Mouse (Mus musculus) C2C12 (cell line): ENCODE results near the gene Oxnad1. TPM values are rescaled to one million over a fixed set of nuclear protein-coding genes. Genes with fewer than 3 reads are reported as not detected.

Source experiments
- H3K27me3 ChIP-seq: one replicate; pipeline ENCODE4 v1.6.1; 2011; ENCODE audit not compliant: control insufficient read depth, insufficient read depth, insufficient read length
- H3K36me3 ChIP-seq: one replicate; pipeline ENCODE4 v1.6.1; 2011; ENCODE audit not compliant: control insufficient read depth, insufficient read depth
- H3K4me3 ChIP-seq: one replicate; pipeline ENCODE4 v1.5.1; 2011; ENCODE audit warnings: mild to moderate bottlenecking, control low read depth; ENCODE audit not compliant: poor library complexity, insufficient read depth, severe bottlenecking
- H3K79me2 ChIP-seq: one replicate; pipeline ENCODE4 v1.6.1; 2011; ENCODE audit not compliant: control insufficient read depth, insufficient read depth
- H3K79me3 ChIP-seq: one replicate; pipeline ENCODE4 v1.6.1; 2011; ENCODE audit warnings: low read depth, control low read depth
- H3ac ChIP-seq: one replicate; pipeline ENCODE3; 2011; ENCODE audit warnings: low read depth; ENCODE audit not compliant: control insufficient read depth, insufficient read length
- CEBPB ChIP-seq: IDR thresholded peaks from one replicate; pipeline ENCODE4 v1.6.1; 2011; ENCODE audit warnings: low read depth, mild to moderate bottlenecking, control low read depth, moderate library complexity
- CTCF ChIP-seq: IDR thresholded peaks from one replicate; pipeline ENCODE4 v1.5.1; 2011; ENCODE audit not compliant: control insufficient read depth, insufficient read depth, insufficient read length
- FOSL1 ChIP-seq: IDR thresholded peaks from one replicate; pipeline ENCODE4 v1.8.0; 2011; ENCODE audit warnings: mild to moderate bottlenecking, low read length; ENCODE audit not compliant: poor library complexity, insufficient read depth, severe bottlenecking
- MAX ChIP-seq: IDR thresholded peaks from one replicate; pipeline ENCODE4 v1.6.1; 2011; ENCODE audit warnings: mild to moderate bottlenecking, control low read depth
- MYOD1 ChIP-seq: IDR thresholded peaks from one replicate; pipeline ENCODE4 v1.6.1; 2011; ENCODE audit warnings: low read depth; ENCODE audit not compliant: control insufficient read depth, insufficient read length
- MYOG ChIP-seq: IDR thresholded peaks from one replicate; pipeline ENCODE4 v1.6.1; 2011; ENCODE audit not compliant: control insufficient read depth, insufficient read length; ENCODE audit errors: extremely low read depth
- USF1 ChIP-seq: IDR thresholded peaks from one replicate; pipeline ENCODE4 v1.6.1; 2011; ENCODE audit warnings: low read depth, mild to moderate bottlenecking, control low read depth, moderate library complexity
- polyA plus RNA-seq: library from polyadenylated mRNA; unstranded; fragments of >200 nt; fragmentation: generic; extraction: Trizol; gene quantifications from one replicate; pipeline ENCODE4 v1.2.1, GENCODE M21; 2012; ENCODE audit warnings: missing spikeins

Oxnad1 gene
- polyA plus RNA-seq, 1 experiment: 17.9 TPM

DNA sequence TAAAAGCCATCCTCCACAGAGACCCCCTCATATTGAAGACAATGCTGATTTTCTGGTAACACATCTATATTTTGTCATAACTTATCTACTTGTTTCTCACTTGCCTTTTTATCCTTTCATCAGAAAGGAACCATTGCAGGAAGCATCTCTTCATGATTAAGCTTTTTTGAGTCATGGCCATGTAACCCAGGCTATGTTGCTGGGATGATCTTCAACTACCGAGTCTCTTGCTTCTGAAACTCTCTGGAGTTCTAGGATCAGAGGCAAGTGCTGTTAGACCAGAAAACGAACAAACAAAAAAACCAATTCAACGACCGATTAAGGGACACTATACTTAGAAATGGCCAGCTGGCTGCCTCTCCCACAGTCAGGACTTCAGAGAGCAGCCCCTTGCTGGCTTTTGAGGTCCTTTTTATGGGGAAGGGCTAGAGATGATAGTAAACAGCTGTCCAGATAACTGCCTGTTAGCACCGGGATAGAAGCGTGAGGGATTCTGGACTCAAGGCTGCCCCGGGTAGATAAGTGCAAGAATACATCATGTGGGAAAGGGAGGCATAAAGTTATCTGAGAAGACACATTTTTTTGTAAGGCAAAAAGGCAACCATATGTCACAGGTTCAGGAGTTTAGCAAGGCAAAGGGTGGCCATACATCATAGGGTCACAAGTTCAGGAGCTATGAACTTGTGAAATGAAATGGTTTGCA, 60.8 kb downstream of the Oxnad1 start:
- H3K36me3 ChIP-seq: no peaks in the 10 kb centered on the region
- H3K79me3 ChIP-seq: no peaks in the 10 kb centered on the region
- no peak overlapping the region for H3ac ChIP-seq
- no peak overlapping the region for H3K4me3 ChIP-seq
- H3K27me3 ChIP-seq: peaks cover 4% of the 10 kb centered on the region
- TF ChIP-seq MAX (no peak), MYOD1 (no peak), USF1 (no peak), MYOG (no peak), CEBPB (no peak)
- H3K79me2 ChIP-seq: no peaks in the 10 kb centered on the region

DNA sequence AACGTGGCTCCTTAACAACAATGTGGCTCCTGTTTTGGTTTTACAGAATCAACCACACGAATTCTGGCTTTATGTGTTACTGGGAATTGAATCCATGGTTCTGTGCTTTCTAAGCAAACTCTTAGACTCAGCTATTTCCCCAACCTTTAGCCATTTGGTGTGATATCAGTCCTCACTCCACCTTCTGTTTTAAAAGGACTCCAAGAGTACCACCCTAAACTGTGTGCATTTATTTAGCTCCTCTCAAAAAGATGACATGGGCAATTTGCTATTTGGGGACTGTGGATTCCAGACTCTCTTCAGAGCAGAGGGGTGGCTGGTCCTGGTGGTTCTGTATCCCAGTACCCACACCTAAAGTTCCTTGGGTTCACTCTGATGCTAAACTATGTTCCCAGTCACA, 61.4 kb downstream of the Oxnad1 start:
- Histone ChIP-seq H3K36me3 (no peaks in the 10 kb centered on the region), H3K4me3 (no peak overlapping the region), H3K27me3 (peaks cover 4% of the 10 kb centered on the region), H3ac (no peak overlapping the region), H3K79me3 (no peaks in the 10 kb centered on the region), H3K79me2 (no peaks in the 10 kb centered on the region)
- TF ChIP-seq FOSL1 (no peak), CEBPB (no peak), USF1 (no peak), MYOG (no peak), MYOD1 (no peak), MAX (no peak), CTCF (no peak)

DNA sequence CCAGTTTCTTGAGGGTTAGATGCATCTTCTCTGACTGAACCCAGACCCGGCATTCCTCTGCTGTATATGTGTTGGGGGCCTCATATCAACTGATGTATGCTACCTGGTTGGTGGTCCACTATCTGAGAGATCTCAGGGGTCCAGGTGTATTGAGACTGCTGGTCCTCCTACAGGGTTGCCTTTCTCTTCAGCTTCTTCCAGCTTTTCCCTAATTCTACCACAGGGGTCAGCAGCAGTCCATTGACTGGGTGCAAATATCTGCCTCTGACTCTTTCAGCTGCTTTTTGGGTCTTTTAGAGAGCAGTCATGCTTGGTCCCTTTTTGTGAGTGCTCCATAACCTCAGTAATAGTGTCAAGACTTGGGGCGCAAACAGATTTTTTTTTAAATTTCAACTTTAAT, 65.7 kb downstream of the Oxnad1 start:
- H3ac ChIP-seq: no peak overlapping the region
- H3K79me2 ChIP-seq: no peaks in the 10 kb centered on the region
- TF ChIP-seq CTCF: no peak
- TF ChIP-seq MAX: no peak
- TF ChIP-seq FOSL1: no peak
- no peak for TF ChIP-seq USF1
- no peak for TF ChIP-seq MYOD1
- TF ChIP-seq CEBPB: no peak
- no peak for TF ChIP-seq MYOG
- H3K4me3 ChIP-seq: no peak overlapping the region
- H3K27me3 ChIP-seq: peaks cover 4% of the 10 kb centered on the region
- no peaks in the 10 kb centered on the region for H3K36me3 ChIP-seq
- no peaks in the 10 kb centered on the region for H3K79me3 ChIP-seq

DNA sequence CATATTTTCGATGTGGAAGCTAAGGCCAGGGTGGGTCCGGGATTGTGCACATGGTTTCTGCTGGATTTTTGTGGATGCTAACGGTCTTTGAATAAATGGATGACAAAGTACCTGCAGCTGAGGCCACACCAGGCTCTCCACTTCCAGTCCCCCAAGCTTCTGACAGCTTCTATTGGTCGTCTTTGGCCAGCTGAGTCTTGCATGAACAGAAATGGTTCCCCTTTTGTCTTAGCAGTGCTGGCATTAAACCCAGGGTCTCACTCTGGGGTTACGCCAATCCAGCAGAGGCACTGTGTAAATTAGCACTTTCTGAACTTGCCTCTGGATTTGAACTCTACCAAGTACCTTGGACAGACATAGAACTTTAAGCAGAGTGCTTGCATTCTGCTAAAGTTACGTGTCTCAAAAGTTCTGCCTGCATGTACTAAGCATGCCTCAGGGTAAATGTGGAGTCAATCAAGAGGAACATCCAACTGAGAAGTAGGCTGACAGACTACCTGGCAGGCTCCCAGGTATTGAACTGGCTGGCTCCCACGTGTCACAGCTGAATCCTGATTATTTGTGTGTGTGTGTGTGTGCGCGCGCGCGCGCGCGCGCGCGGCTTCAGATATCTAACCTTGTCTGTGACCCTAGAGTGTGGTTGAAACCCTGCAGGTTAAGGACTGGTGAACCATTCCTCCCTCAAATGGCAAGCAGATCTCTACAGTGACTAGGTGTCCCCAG, 67.2 kb downstream of the Oxnad1 start:
- no peak overlapping the region for H3K4me3 ChIP-seq
- H3K27me3 ChIP-seq: peaks cover 4% of the 10 kb centered on the region
- TF ChIP-seq FOSL1: no peak
- TF ChIP-seq CTCF: no peak
- TF ChIP-seq CEBPB: no peak
- TF ChIP-seq MAX: no peak
- no peak for TF ChIP-seq USF1
- no peak for TF ChIP-seq MYOG
- TF ChIP-seq MYOD1: no peak
- no peaks in the 10 kb centered on the region for H3K36me3 ChIP-seq
- H3K79me3 ChIP-seq: no peaks in the 10 kb centered on the region
- no peaks in the 10 kb centered on the region for H3K79me2 ChIP-seq
- H3ac ChIP-seq: no peak overlapping the region

Other genes with a start within 250 kb of the Oxnad1 start
- gene Galnt15, start 56.4 kb upstream of the Oxnad1 start, polyA plus RNA-seq: 0.23 TPM
- gene Dph3, start 355 bp downstream of the Oxnad1 start, polyA plus RNA-seq: 119 TPM
- not detected for gene Msmb, start 56.6 kb downstream of the Oxnad1 start, polyA plus RNA-seq
- gene Ncoa4, start 74.5 kb downstream of the Oxnad1 start, polyA plus RNA-seq: 23.4 TPM
- 300 TPM for gene Timm23, start 116.5 kb downstream of the Oxnad1 start, polyA plus RNA-seq
- gene Parg, start 116.6 kb downstream of the Oxnad1 start, polyA plus RNA-seq: 8.3 TPM
- 5.7 TPM for gene Ogdhl, start 236.6 kb downstream of the Oxnad1 start, polyA plus RNA-seq